Mouse (Mus musculus) liver, adult 2 months (tissue): ENCODE results near the gene Foxd3.

Source experiments
- CTCF ChIP-seq: fragments of 200-500 bp; IDR thresholded peaks from 2 replicates; pipeline ENCODE4 v1.5.1; 2011; ENCODE audit warnings: low read depth, low read length, control low read depth
- POLR2A ChIP-seq: fragments of 200-500 bp; IDR thresholded peaks from 2 replicates; pipeline ENCODE4 v1.6.1; 2011; ENCODE audit warnings: low read length, control low read depth; ENCODE audit not compliant: insufficient read depth; ENCODE audit errors: extremely low read depth

GRCm38 (mm10) chr4:99653608-99654221 lies 2.4 kb upstream of the Foxd3 start:
- TF ChIP-seq CTCF (no peak), POLR2A (no peak)
